Mouse (Mus musculus): ENCODE results near the gene Prtg. TPM values are rescaled to one million over a fixed set of nuclear protein-coding genes. Genes with fewer than 3 reads are reported as not detected.

The Prtg gene
- polyA plus RNA-seq, 1 experiment from 2014 or later: 0.84 TPM

GRCm38 (mm10) chr9:72915728-72916127, 109.1 kb downstream of the Prtg start:
- no peaks in the 10 kb centered on the region for H3K27me3 ChIP-seq (replicated peaks; ENCODE audit: control insufficient read depth, insufficient read depth, low read length)
- H3K4me2 ChIP-seq (ENCODE audit: low read length): no peak overlapping the region
- H3K4me3 ChIP-seq (ENCODE audit: low read depth, low read length): no peak overlapping the region
- ATAC-seq (replicated peaks; ENCODE audit: low FRiP score, low TSS enrichment, low read depth) (no peak), DNase-seq (ENCODE audit: low spot score) (no peak)
- H3K9me3 ChIP-seq (ENCODE audit: control insufficient read depth, low read length): no peaks in the 10 kb centered on the region
- WGBS: 71% methylated on average over 7 of the region's 7 CpGs
- no peak overlapping the region for H3K9ac ChIP-seq (ENCODE audit: low read length)
- no peaks in the 10 kb centered on the region; the same call in 1 of the 2 replicates for H3K36me3 ChIP-seq (ENCODE audit: control insufficient read depth, insufficient read depth, low read length)
- no peak overlapping the region for H3K27ac ChIP-seq (ENCODE audit: low read depth)
- H3K4me1 ChIP-seq (replicated peaks; ENCODE audit: control insufficient read depth, insufficient read depth, low read length): no peaks in the 10 kb centered on the region

DNA sequence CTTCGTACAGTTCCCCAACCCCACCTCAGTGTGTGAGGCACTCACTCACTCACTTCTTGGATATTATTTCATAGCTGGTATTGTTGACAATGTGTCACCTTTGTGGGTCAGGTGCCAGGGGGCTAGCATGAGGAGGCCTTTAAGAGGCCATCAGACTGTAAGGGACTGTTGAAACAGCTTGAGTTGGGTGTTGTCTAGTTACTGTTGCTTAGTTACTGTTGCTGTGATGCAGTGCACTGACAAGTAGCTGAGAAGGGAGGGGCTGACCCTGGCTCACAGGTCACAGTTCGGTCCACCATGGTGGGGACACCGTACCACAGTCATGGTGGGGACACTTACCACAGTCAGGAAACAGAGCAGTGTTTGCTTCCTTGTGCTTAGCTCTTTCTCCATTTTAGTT, 116.4 kb downstream of the Prtg start:
- Histone ChIP-seq H3K4me2 (ENCODE audit: low read length) (no peak overlapping the region), H3K27ac (ENCODE audit: low read depth) (no peak overlapping the region), H3K9ac (ENCODE audit: low read length) (no peak overlapping the region), H3K4me1 (replicated peaks; ENCODE audit: control insufficient read depth, insufficient read depth, low read length) (peaks cover 8% of the 10 kb centered on the region), H3K27me3 (replicated peaks; ENCODE audit: control insufficient read depth, insufficient read depth, low read length) (no peaks in the 10 kb centered on the region), H3K4me3 (ENCODE audit: low read depth, low read length) (no peak overlapping the region), H3K9me3 (ENCODE audit: control insufficient read depth, low read length) (no peaks in the 10 kb centered on the region), H3K36me3 (ENCODE audit: control insufficient read depth, insufficient read depth, low read length) (0 out of 2 replicates have a peak, but pooled peaks cover 3% of the 10 kb centered on the region)
- WGBS: 89% methylated on average over 3 of the region's 3 CpGs
- DNase-seq (ENCODE audit: low spot score) (no peak), ATAC-seq (replicated peaks; ENCODE audit: low FRiP score, low TSS enrichment, low read depth) (no peak)

DNA sequence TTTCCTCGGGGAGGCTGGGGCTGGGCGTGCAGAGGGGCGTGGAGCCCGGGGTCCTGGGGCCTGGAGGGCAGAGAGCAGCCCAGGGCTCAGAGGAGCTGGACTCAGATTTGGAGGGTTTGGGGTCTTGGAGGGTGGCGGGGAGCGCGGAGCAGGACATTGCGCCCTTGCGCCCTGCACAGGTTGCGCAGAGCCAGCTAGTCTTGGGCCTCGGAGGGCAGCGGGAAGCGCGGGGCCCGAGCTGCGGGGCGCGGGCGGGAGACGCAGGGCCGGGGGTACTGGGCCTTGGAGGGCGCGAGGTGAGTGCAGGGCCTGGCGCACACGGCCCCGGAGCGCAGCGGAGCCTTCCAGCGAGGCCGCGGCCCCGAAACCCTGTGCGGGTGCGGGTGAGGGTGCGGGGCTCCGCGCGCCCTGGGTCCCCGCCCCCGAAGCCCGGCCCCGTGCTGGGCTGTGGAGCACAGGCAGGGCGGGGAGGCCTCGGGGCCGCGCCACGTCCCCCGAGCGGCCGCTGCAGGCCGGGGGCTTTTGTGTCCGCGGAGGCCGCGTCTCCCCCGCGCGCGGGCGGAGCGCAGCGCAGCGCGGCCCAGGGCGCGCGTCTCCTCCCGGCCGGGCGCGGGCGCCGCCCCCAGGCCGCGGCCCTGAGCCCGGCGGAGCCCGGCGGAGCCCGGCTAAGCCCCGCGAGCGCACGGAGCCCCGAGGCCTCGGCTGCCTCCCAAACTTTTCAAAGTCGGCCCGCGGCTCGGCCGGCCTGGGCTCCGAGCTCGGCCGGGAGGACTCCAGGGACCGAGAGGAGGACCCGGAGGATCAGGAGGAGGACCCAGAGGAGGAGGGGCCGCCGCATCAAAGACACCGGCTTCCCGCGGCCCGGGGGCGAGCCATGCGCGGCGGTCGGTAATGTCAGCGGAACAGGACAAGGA, 118.6 kb downstream of the Prtg start, which contains the start of gene Pygo1:
Pygo1 (plus strand) TSS at position 625 of the 914 bp plus-strand sequence.
- H3K27me3 ChIP-seq (replicated peaks; ENCODE audit: control insufficient read depth, insufficient read depth, low read length): no peaks in the 10 kb centered on the region
- 0 out of 2 replicates have a peak, but pooled peaks cover 3% of the 10 kb centered on the region for H3K36me3 ChIP-seq (ENCODE audit: control insufficient read depth, insufficient read depth, low read length)
- WGBS: under 1% methylated on average over 78 of the region's 108 CpGs
- H3K4me3 ChIP-seq (ENCODE audit: low read depth, low read length): peak within 1 kb of the TSS; percentile 64
- DNase-seq (ENCODE audit: low spot score) (peak; percentile 75), ATAC-seq (replicated peaks; ENCODE audit: low FRiP score, low TSS enrichment, low read depth) (peak; percentile 86)
- H3K4me2 ChIP-seq (ENCODE audit: low read length): peak within 1 kb of the TSS; percentile 84
- peak within 1 kb of the TSS; percentile 87 for H3K27ac ChIP-seq (ENCODE audit: low read depth)
- H3K4me1 ChIP-seq (replicated peaks; ENCODE audit: control insufficient read depth, insufficient read depth, low read length): peaks cover 8% of the 10 kb centered on the region
- H3K9me3 ChIP-seq (ENCODE audit: control insufficient read depth, low read length): no peaks in the 10 kb centered on the region
- peak within 1 kb of the TSS; percentile 93 for H3K9ac ChIP-seq (ENCODE audit: low read length)

DNA sequence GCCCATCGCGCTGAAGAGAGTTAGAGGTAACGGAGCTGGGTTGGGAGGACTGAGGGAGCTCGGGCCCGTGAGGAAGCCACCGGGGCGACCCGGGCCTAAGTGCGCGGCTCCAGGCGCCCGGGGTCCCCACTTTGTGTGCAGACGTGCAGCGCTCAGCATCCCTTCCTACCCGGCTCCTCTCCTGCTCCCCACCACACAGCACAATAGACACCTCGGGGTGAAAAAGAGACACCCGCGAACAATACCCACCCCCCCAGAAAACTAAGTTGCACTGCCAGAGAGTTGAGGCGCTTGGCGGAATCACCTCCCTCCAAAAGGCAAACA, 119.2 kb downstream of the Prtg start:
- 2% methylated on average over 20 of the region's 20 CpGs for WGBS
- Histone ChIP-seq H3K9me3 (ENCODE audit: control insufficient read depth, low read length) (no peaks in the 10 kb centered on the region), H3K4me1 (replicated peaks; ENCODE audit: control insufficient read depth, insufficient read depth, low read length) (peaks cover 8% of the 10 kb centered on the region), H3K9ac (ENCODE audit: low read length) (peak overlapping the region; percentile 93), H3K4me2 (ENCODE audit: low read length) (peak overlapping the region; percentile 84), H3K27ac (ENCODE audit: low read depth) (peak overlapping the region; percentile 87), H3K4me3 (ENCODE audit: low read depth, low read length) (peak overlapping the region; percentile 64), H3K36me3 (ENCODE audit: control insufficient read depth, insufficient read depth, low read length) (0 out of 2 replicates have a peak, but pooled peaks cover 3% of the 10 kb centered on the region), H3K27me3 (replicated peaks; ENCODE audit: control insufficient read depth, insufficient read depth, low read length) (no peaks in the 10 kb centered on the region)
- DNase-seq (ENCODE audit: low spot score) (peak; percentile 86), ATAC-seq (replicated peaks; ENCODE audit: low FRiP score, low TSS enrichment, low read depth) (no peak)

DNA sequence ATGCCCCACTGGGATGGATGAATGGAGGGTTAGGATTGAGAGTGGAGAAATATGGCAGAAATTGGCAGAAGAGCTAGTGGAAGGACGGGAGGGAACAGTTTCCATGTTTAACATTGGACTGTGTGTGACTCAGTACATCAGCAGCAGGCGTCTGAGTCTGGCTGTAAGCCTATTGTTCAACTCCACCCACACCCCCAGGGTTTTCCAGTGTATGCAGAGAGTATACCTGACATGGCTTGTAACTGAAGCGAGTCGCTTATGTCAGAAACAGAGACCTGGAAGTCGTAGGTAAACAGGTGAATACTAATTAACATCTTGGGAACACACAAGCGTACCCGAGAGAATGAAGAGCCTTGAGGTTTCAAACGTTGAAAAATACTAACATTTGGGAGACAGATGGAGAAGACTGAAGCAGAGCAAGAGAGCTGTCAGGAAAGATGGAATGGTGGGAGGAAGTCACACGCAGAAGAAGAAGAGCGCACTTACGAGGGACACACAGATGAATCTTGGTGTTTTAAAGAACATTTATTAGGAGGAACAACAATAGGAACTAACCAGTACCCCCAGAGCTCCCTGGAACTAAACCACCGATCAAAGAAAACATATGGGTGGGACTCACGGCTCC, 124.6 kb downstream of the Prtg start:
- Histone ChIP-seq H3K9me3 (ENCODE audit: control insufficient read depth, low read length) (no peaks in the 10 kb centered on the region), H3K4me3 (ENCODE audit: low read depth, low read length) (no peak overlapping the region), H3K4me2 (ENCODE audit: low read length) (no peak overlapping the region), H3K27me3 (replicated peaks; ENCODE audit: control insufficient read depth, insufficient read depth, low read length) (no peaks in the 10 kb centered on the region), H3K27ac (ENCODE audit: low read depth) (no peak overlapping the region), H3K4me1 (replicated peaks; ENCODE audit: control insufficient read depth, insufficient read depth, low read length) (peaks cover 8% of the 10 kb centered on the region), H3K36me3 (ENCODE audit: control insufficient read depth, insufficient read depth, low read length) (0 out of 2 replicates have a peak, but pooled peaks cover 3% of the 10 kb centered on the region), H3K9ac (ENCODE audit: low read length) (no peak overlapping the region)
- ATAC-seq (replicated peaks; ENCODE audit: low FRiP score, low TSS enrichment, low read depth): no peak
- DNase-seq (ENCODE audit: low spot score): no peak
- 82% methylated on average over 13 of the region's 13 CpGs for WGBS

GRCm38 (mm10) chr9:72935309-72935708, 128.6 kb downstream of the Prtg start:
- Histone ChIP-seq H3K27me3 (replicated peaks; ENCODE audit: control insufficient read depth, insufficient read depth, low read length) (no peaks in the 10 kb centered on the region), H3K4me2 (ENCODE audit: low read length) (no peak overlapping the region), H3K36me3 (ENCODE audit: control insufficient read depth, insufficient read depth, low read length) (no peaks in the 10 kb centered on the region), H3K9ac (ENCODE audit: low read length) (no peak overlapping the region), H3K27ac (ENCODE audit: low read depth) (no peak overlapping the region), H3K4me3 (ENCODE audit: low read depth, low read length) (no peak overlapping the region), H3K4me1 (replicated peaks; ENCODE audit: control insufficient read depth, insufficient read depth, low read length) (no peaks in the 10 kb centered on the region), H3K9me3 (ENCODE audit: control insufficient read depth, low read length) (no peaks in the 10 kb centered on the region)
- no peak for ATAC-seq (replicated peaks; ENCODE audit: low FRiP score, low TSS enrichment, low read depth)
- WGBS: 86% methylated on average over 4 of the region's 4 CpGs
- no peak for DNase-seq (ENCODE audit: low spot score)

DNA sequence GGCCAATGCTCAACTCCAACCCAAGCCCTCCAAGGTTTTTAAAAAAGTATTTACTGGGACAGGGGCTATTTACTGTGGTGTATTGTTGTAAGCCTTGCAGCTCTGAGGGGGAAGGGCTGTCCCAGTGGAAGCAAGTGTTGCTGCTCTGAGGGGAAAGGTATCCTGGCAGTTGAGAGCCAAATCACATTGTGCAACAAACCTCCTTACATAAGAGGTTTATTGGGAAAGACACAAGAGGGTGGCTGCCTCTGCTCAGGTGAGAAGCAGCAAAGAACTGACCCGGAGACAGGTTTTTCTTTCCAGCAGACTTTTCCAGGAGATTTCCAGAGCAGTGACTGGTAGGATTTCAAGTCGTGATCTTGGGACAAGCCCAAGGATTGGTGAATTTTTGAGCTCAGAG, 129.6 kb downstream of the Prtg start:
- WGBS: 82% methylated on average over 2 of the region's 2 CpGs
- DNase-seq (ENCODE audit: low spot score) (no peak), ATAC-seq (replicated peaks; ENCODE audit: low FRiP score, low TSS enrichment, low read depth) (no peak)
- Histone ChIP-seq H3K36me3 (ENCODE audit: control insufficient read depth, insufficient read depth, low read length) (no peaks in the 10 kb centered on the region), H3K4me3 (ENCODE audit: low read depth, low read length) (no peak overlapping the region), H3K27ac (ENCODE audit: low read depth) (no peak overlapping the region), H3K9me3 (ENCODE audit: control insufficient read depth, low read length) (no peaks in the 10 kb centered on the region), H3K9ac (ENCODE audit: low read length) (no peak overlapping the region), H3K4me1 (replicated peaks; ENCODE audit: control insufficient read depth, insufficient read depth, low read length) (no peaks in the 10 kb centered on the region), H3K4me2 (ENCODE audit: low read length) (no peak overlapping the region), H3K27me3 (replicated peaks; ENCODE audit: control insufficient read depth, insufficient read depth, low read length) (no peaks in the 10 kb centered on the region)

GRCm38 (mm10) chr9:72943424-72943823, 136.8 kb downstream of the Prtg start:
- 59% methylated on average over 3 of the region's 3 CpGs for WGBS
- ATAC-seq (replicated peaks; ENCODE audit: low FRiP score, low TSS enrichment, low read depth): no peak
- no peak overlapping the region for H3K4me3 ChIP-seq (ENCODE audit: low read depth, low read length)

More at GRCm38 (mm10) chr9:72943424-72943823, 136.8 kb downstream of the Prtg start:
- no peaks in the 10 kb centered on the region for H3K27me3 ChIP-seq (replicated peaks; ENCODE audit: control insufficient read depth, insufficient read depth, low read length)
- no peak overlapping the region for H3K9ac ChIP-seq (ENCODE audit: low read length)
- no peak for DNase-seq (ENCODE audit: low spot score)
- H3K4me2 ChIP-seq (ENCODE audit: low read length): no peak overlapping the region
- H3K9me3 ChIP-seq (ENCODE audit: control insufficient read depth, low read length): no peaks in the 10 kb centered on the region
- no peak overlapping the region for H3K27ac ChIP-seq (ENCODE audit: low read depth)
- peaks cover 25% of the 10 kb centered on the region for H3K36me3 ChIP-seq (ENCODE audit: control insufficient read depth, insufficient read depth, low read length)
- no peaks in the 10 kb centered on the region for H3K4me1 ChIP-seq (replicated peaks; ENCODE audit: control insufficient read depth, insufficient read depth, low read length)
